Mouse (Mus musculus) brain, embryonic 14.5 days (tissue): ENCODE results near the gene Mid1ip1.

Source experiments
- CTCF ChIP-seq: fragments of 200-500 bp; IDR thresholded peaks from 2 replicates; pipeline ENCODE4 v1.5.1; 2012; ENCODE audit warnings: inconsistent platforms, mild to moderate bottlenecking, moderate library complexity, borderline replicate concordance; ENCODE audit not compliant: insufficient read depth, insufficient read length; ENCODE audit errors: extremely low read depth
- POLR2A ChIP-seq: fragments of 200-500 bp; IDR thresholded peaks from 2 replicates; pipeline ENCODE4 v1.6.1; 2012; ENCODE audit warnings: mild to moderate bottlenecking, inconsistent platforms, borderline replicate concordance; ENCODE audit not compliant: poor library complexity, insufficient read depth, insufficient read length, severe bottlenecking; ENCODE audit errors: extremely low read depth

- TF ChIP-seq CTCF (no peak), POLR2A (no peak)
These were observed 19.6 kb downstream of the Mid1ip1 start for GRCm38 (mm10) chrX:10734453-10734852.
